Mouse (Mus musculus): ENCODE measurements around the gene Cog2.

GRCm38 (mm10) chr8:124569100-124569499 is 48.5 kb downstream of the Cog2 start:
- TF ChIP-seq USF1 (IDR thresholded peaks at IDR 0.05; ENCODE audit: low read depth) (peak; percentile 46), MYOG (IDR thresholded peaks at IDR 0.05; ENCODE audit: control insufficient read depth, extremely low read depth, insufficient read length) (no peak)
